In the genomic region with DNA sequence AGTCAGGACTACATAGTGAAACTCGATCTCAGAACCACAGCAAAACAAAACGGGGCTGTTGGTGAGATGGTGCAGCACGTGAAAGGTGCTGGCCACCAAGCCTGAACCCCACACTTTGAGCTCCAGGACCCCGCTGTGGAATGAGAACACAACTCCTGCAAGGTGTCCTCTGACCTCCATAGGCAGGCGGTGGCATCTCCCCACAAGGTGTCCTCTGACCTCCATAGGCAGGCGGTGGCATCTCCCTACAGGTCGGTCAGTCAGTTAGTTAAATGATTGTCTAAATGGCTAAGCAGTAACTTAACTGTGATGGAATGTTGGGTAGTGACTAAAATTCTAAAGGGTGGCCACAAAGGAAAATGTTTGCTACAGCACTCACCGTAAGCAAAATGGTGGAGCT, we compare ENCODE assay signal across 26 mouse cellular contexts. TPM values are rescaled to one million over a fixed set of nuclear protein-coding genes. Genes with fewer than 3 reads are reported as not detected.
DNase-seq lines count a peak whose midpoint lies in the region; ATAC-seq lines count a peak whose summit lies in the region.
"Had no signal": no experiment of that assay in that cellular context is flagged by ENCODE, and none has a peak within 500 bp of the region (broad histone marks: within the 10 kb centered on the region; RNA-seq: fewer than 3 reads in every experiment).

No protein-coding gene starts in this region.

- H3K36me3 ChIP-seq in kidney, embryonic 14.5 days (ENCODE audit: control insufficient read depth, insufficient read depth, low read length) = peaks cover 53% of the 10 kb centered on the region
- H3K36me3 ChIP-seq in neural tube, embryonic 15.5 days = peaks cover 86% of the 10 kb centered on the region

- no peak overlapping the region for H3K4me3 ChIP-seq in kidney, embryonic 14.5 days (ENCODE audit: low read length)
- no peak overlapping the region for H3K4me3 ChIP-seq in neural tube, embryonic 15.5 days (replicated peaks)
- H3K4me3 ChIP-seq: forebrain, embryonic 10.5 days; forebrain, embryonic 13.5 days; heart, adult 2 months; heart, embryonic 10.5 days; heart, embryonic 13.5 days had no signal

- H3K4me2 ChIP-seq in kidney, embryonic 14.5 days (replicated peaks; ENCODE audit: low read depth, low read length) = no peak overlapping the region
- no peak overlapping the region for H3K4me2 ChIP-seq in neural tube, embryonic 15.5 days
- H3K4me2 ChIP-seq: forebrain, embryonic 13.5 days; heart, embryonic 13.5 days; hindbrain, embryonic 14.5 days had no signal

- 98% methylated on average over 8 of the region's 8 CpGs for WGBS in kidney, embryonic 14.5 days
- WGBS in neural tube, embryonic 15.5 days = 95% methylated on average over 8 of the region's 8 CpGs

- no peaks in the 10 kb centered on the region for H3K9me3 ChIP-seq in kidney, embryonic 14.5 days (ENCODE audit: control insufficient read depth, low read length)
- no peaks in the 10 kb centered on the region for H3K9me3 ChIP-seq in neural tube, embryonic 15.5 days (replicated peaks)
- H3K9me3 ChIP-seq: forebrain, embryonic 13.5 days; heart, embryonic 10.5 days; heart, embryonic 13.5 days had no signal

- H3K4me1 ChIP-seq in kidney, embryonic 14.5 days (ENCODE audit: control insufficient read depth, insufficient read depth, low read length) = no peaks in the 10 kb centered on the region
- H3K4me1 ChIP-seq in neural tube, embryonic 15.5 days = no peaks in the 10 kb centered on the region
- H3K4me1 ChIP-seq: forebrain, embryonic 10.5 days; forebrain, embryonic 13.5 days; heart, embryonic 10.5 days; heart, embryonic 13.5 days had no signal

- ATAC-seq in kidney, embryonic 14.5 days (ENCODE audit: low FRiP score, low TSS enrichment) = no peak
- no peak for ATAC-seq in neural tube, embryonic 15.5 days (ENCODE audit: low FRiP score)
- ATAC-seq: forebrain, embryonic 13.5 days; forebrain, embryonic 16.5 days; Patski had no signal

- H3K9ac ChIP-seq in kidney, embryonic 14.5 days (ENCODE audit: low read depth, low read length) = no peak overlapping the region
- no peak overlapping the region for H3K9ac ChIP-seq in neural tube, embryonic 15.5 days (replicated peaks)
- H3K9ac ChIP-seq: forebrain, embryonic 13.5 days; heart, embryonic 13.5 days; hindbrain, embryonic 14.5 days had no signal

- no peaks in the 10 kb centered on the region for H3K27me3 ChIP-seq in kidney, embryonic 14.5 days (ENCODE audit: control insufficient read depth, insufficient read depth, low read length)
- H3K27me3 ChIP-seq in neural tube, embryonic 15.5 days (replicated peaks) = no peaks in the 10 kb centered on the region
- H3K27me3 ChIP-seq: CH12.LX; forebrain, embryonic 13.5 days; heart, embryonic 13.5 days; Patski had no signal

- DNase-seq in kidney, adult 18-20 months = peak; percentile 23
- peak; percentile 62 for DNase-seq in kidney, adult 9 months
- no peak for DNase-seq in kidney, postnatal 14 days
- DNase-seq in kidney, postnatal 36 days = peak; percentile 17 to 35
- DNase-seq: adrenal gland, postnatal 10 days; adrenal gland, postnatal 36 days; B cell, adult 2 months; cerebellum, adult 18-20 months; cerebellum, adult 9-10 months; cerebellum, postnatal 14 days; gastrocnemius, postnatal 10 days; gastrocnemius, postnatal 36 days; heart, adult 2 months; heart, postnatal 14 days; heart, postnatal 4 days had no signal

- H3K27ac ChIP-seq in kidney, embryonic 14.5 days (ENCODE audit: low read depth, low read length) = no peak overlapping the region
- no peak overlapping the region for H3K27ac ChIP-seq in neural tube, embryonic 15.5 days (replicated peaks)
- H3K27ac ChIP-seq: forebrain, embryonic 10.5 days; forebrain, embryonic 13.5 days; heart, adult 2 months; heart, embryonic 10.5 days; heart, embryonic 13.5 days; hindbrain, embryonic 14.5 days had no signal

RNA-seq across cellular contexts. Expression of a gene that starts 11.6 kb away (rescaled TPM):
- polyA plus RNA-seq in kidney, embryonic 14.5 days (2014; fragmentation: Nextera tagmentation; extraction: Ambion mirVana) = 28.4 and 40.5 TPM in 2 replicates
- 50.9 and 54.7 TPM in 2 replicates for polyA plus RNA-seq in neural tube, embryonic 15.5 days (2015; fragmentation: Nextera tagmentation; extraction: Ambion mirVana)

RNA-seq across cellular contexts. Expression of a gene that starts 11.6 kb away (rescaled TPM):
- 17.4 and 26.4 TPM in 2 replicates for polyA plus RNA-seq in kidney, embryonic 14.5 days (2014; fragmentation: Nextera tagmentation; extraction: Ambion mirVana)
- polyA plus RNA-seq in neural tube, embryonic 15.5 days (2015; fragmentation: Nextera tagmentation; extraction: Ambion mirVana) = 32.9 and 36.5 TPM in 2 replicates

RNA-seq across cellular contexts. Expression of a gene that starts 39.0 kb away (rescaled TPM):
- 146 and 201 TPM in 2 replicates for polyA plus RNA-seq in kidney, embryonic 14.5 days (2014; fragmentation: Nextera tagmentation; extraction: Ambion mirVana)
- 88.2 and 113 TPM in 2 replicates for polyA plus RNA-seq in neural tube, embryonic 15.5 days (2015; fragmentation: Nextera tagmentation; extraction: Ambion mirVana)

RNA-seq across cellular contexts. Expression of a gene that starts 45.6 kb away (rescaled TPM):
- polyA plus RNA-seq in kidney, embryonic 14.5 days (2014; fragmentation: Nextera tagmentation; extraction: Ambion mirVana) = not detected in 2 replicates
- 1.1 and 1.8 TPM in 2 replicates for polyA plus RNA-seq in neural tube, embryonic 15.5 days (2015; fragmentation: Nextera tagmentation; extraction: Ambion mirVana)
- polyA plus RNA-seq: forebrain, embryonic 10.5 days; forebrain, embryonic 13.5 days; forebrain, embryonic 16.5 days; G1E; hindbrain, embryonic 14.5 days had no signal
